In the genomic region with DNA sequence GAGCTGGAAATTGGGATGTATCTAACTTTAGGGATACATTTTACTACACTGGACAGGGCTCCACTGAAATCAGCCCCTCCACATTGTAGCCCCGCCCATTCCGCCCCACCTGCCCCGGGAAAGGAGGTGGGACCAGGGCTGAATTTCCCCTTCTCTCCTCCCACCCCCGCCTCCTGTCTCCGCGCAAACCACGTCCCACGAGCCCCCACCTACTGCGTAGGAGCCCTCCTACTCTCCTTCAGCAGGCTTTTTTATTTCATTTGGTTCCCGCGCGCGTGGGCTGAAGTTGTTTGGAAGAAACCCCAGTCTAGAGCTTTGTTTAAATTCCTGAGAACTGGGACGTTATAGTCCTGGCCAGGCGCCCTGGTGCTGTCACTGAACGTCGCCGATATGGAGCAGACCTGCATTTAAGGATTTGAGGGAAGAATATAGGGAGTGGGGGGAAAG, we compare ENCODE assay signal across 8 mouse cellular contexts. TPM values are rescaled to one million over a fixed set of nuclear protein-coding genes. Genes with fewer than 3 reads are reported as not detected.
DNase-seq lines count a peak whose midpoint lies in the region; ATAC-seq and TF ChIP-seq lines count a peak whose summit lies in the region.

No protein-coding gene starts in this region.

- H3K4me1 ChIP-seq in heart, adult 2 months (ENCODE audit: control insufficient read depth, insufficient read depth, low read length) = peaks cover 3% of the 10 kb centered on the region; the same call in 1 of the 2 replicates
- H3K4me1 ChIP-seq in forebrain, embryonic 13.5 days = peaks cover 20% of the 10 kb centered on the region
- no peaks in the 10 kb centered on the region for H3K4me1 ChIP-seq in intestine, postnatal 0 days (replicated peaks; ENCODE audit: control insufficient read depth, insufficient read depth, low read length)
- peaks cover 34% of the 10 kb centered on the region for H3K4me1 ChIP-seq in megakaryocyte, embryonic 14.5 days

- WGBS in heart, adult 2 months = 1% methylated on average over 18 of the region's 18 CpGs
- under 1% methylated on average over 18 of the region's 18 CpGs for WGBS in forebrain, embryonic 13.5 days
- WGBS in intestine, postnatal 0 days = under 1% methylated on average over 18 of the region's 18 CpGs

- no peak for TF ChIP-seq EP300 in heart, adult 2 months (IDR thresholded peaks at IDR 0.05; ENCODE audit: insufficient read depth, low read depth, low read length)

- no peaks in the 10 kb centered on the region for H3K79me2 ChIP-seq in heart, adult 2 months (replicated peaks; ENCODE audit: control insufficient read depth, insufficient read depth, low read length)

- no peak for DNase-seq in heart, adult 2 months
- no peak for DNase-seq in heart, postnatal 36 days
- peak; percentile 79 for DNase-seq in CD4-positive helper T cell, adult 2 months (ENCODE audit: low read depth, low spot score)
- peak; percentile 70 for DNase-seq in telencephalon, adult 2 months (ENCODE audit: low read depth, low spot score)
- DNase-seq in urinary bladder, postnatal 10 days (ENCODE audit: low spot score) = no peak

- H3K4me2 ChIP-seq in forebrain, embryonic 13.5 days = peak overlapping the region; percentile 64
- H3K4me2 ChIP-seq in intestine, postnatal 0 days (replicated peaks; ENCODE audit: low read depth) = peak overlapping the region; percentile 69

- no peaks in the 10 kb centered on the region for H3K36me3 ChIP-seq in heart, adult 2 months (ENCODE audit: control insufficient read depth, insufficient read depth, low read length)
- no peaks in the 10 kb centered on the region for H3K36me3 ChIP-seq in forebrain, embryonic 13.5 days (ENCODE audit: poor library complexity, severe bottlenecking)
- peaks cover 13% of the 10 kb centered on the region; the same call in 1 of the 2 replicates for H3K36me3 ChIP-seq in intestine, postnatal 0 days (ENCODE audit: control insufficient read depth, insufficient read depth)
- H3K36me3 ChIP-seq in megakaryocyte, embryonic 14.5 days (replicated peaks; ENCODE audit: low read length) = no peaks in the 10 kb centered on the region

- TF ChIP-seq CTCF in heart, adult 2 months (IDR thresholded peaks at IDR 0.05) = no peak
- no peak for TF ChIP-seq CTCF in intestine, postnatal 0 days (IDR thresholded peaks at IDR 0.05; ENCODE audit: low read depth)

- ATAC-seq in forebrain, embryonic 13.5 days = peak; percentile 42
- ATAC-seq in intestine, postnatal 0 days = peak; percentile 35

- no peak overlapping the region for H3K9ac ChIP-seq in heart, adult 2 months (ENCODE audit: low read depth, low read length)
- H3K9ac ChIP-seq in forebrain, embryonic 13.5 days = peak overlapping the region; percentile 40; the same call in 1 of the 2 replicates
- 0 out of 2 replicates have a peak overlapping the region, but pooled peaks have one; percentile 26 for H3K9ac ChIP-seq in intestine, postnatal 0 days (ENCODE audit: low read depth, low read length)

- intact Hi-C loops in heart, adult 2 months (cut with DNase I) = loop anchor here (1.0 to 5.0 kb wide), 4 partner anchors 71 to 152 kb away; partner anchors contain the start of gene Pdk2
- intact Hi-C loops in heart, postnatal 36 days (cut with DNase I) = loop anchor here (1.0 to 2.0 kb wide), 3 partner anchors 105 to 207 kb away; no protein-coding TSS in a partner anchor

- no peaks in the 10 kb centered on the region for H3K9me3 ChIP-seq in forebrain, embryonic 13.5 days (replicated peaks)
- H3K9me3 ChIP-seq in intestine, postnatal 0 days (ENCODE audit: control insufficient read depth) = no peaks in the 10 kb centered on the region
- H3K9me3 ChIP-seq in megakaryocyte, embryonic 14.5 days = no peaks in the 10 kb centered on the region

- no peak for TF ChIP-seq POLR2A in heart, adult 2 months (IDR thresholded peaks at IDR 0.05; ENCODE audit: insufficient read depth, low read depth, low read length)

- H3K27me3 ChIP-seq in heart, adult 2 months (ENCODE audit: control insufficient read depth, insufficient read depth, low read length) = no peaks in the 10 kb centered on the region
- H3K27me3 ChIP-seq in forebrain, embryonic 13.5 days = peaks cover 82% of the 10 kb centered on the region
- H3K27me3 ChIP-seq in intestine, postnatal 0 days (replicated peaks; ENCODE audit: control insufficient read depth, insufficient read depth, low read length) = peaks cover 38% of the 10 kb centered on the region
- H3K27me3 ChIP-seq in megakaryocyte, embryonic 14.5 days (replicated peaks) = peaks cover 87% of the 10 kb centered on the region

- H3K27ac ChIP-seq in heart, adult 2 months = no peak overlapping the region
- no peak overlapping the region for H3K27ac ChIP-seq in forebrain, embryonic 13.5 days
- peak overlapping the region; percentile 15; the same call in 1 of the 2 replicates for H3K27ac ChIP-seq in intestine, postnatal 0 days (ENCODE audit: low read depth, low read length)

- peak overlapping the region; percentile 41 for H3K4me3 ChIP-seq in heart, adult 2 months
- H3K4me3 ChIP-seq in forebrain, embryonic 13.5 days = peak overlapping the region; percentile 32
- H3K4me3 ChIP-seq in intestine, postnatal 0 days (ENCODE audit: low read depth, low read length) = peak overlapping the region; percentile 46
- peak overlapping the region; percentile 88 for H3K4me3 ChIP-seq in megakaryocyte, embryonic 14.5 days (replicated peaks)

RNA-seq across cellular contexts. Expression of gene Col1a1, which starts 1.3 kb away (rescaled TPM):
- total RNA-seq in heart, adult 2 months (2021) = 10 to 100 TPM; 51.1 to 82.4 TPM
- 48.7 and 67.7 TPM in 2 replicates for polyA plus RNA-seq in heart, adult 2 months (2012; rRNA removed)
- total RNA-seq in heart, postnatal 36 days (2021) = 100 to 1,000 TPM; 144 to 156 TPM
- 29.9 and 31.5 TPM in 2 replicates for polyA plus RNA-seq in forebrain, embryonic 13.5 days (2015; fragmentation: Nextera tagmentation; extraction: Ambion mirVana)
- 338 and 367 TPM in 2 replicates for polyA plus RNA-seq in intestine, postnatal 0 days (2015; fragmentation: Nextera tagmentation; extraction: Ambion mirVana)
- not detected in 2 replicates for polyA plus RNA-seq in megakaryocyte, embryonic 14.5 days (2012; ENCODE audit: insufficient read depth, low replicate concordance)

RNA-seq across cellular contexts. Expression of gene Hils1, which starts 30.0 kb away (rescaled TPM):
- total RNA-seq in heart, adult 2 months (2021) = not detected
- polyA plus RNA-seq in heart, adult 2 months (2012; rRNA removed) = 0.25 TPM in 1 of 2 replicates, not detected in the other
- total RNA-seq in heart, postnatal 36 days (2021) = not detected
- polyA plus RNA-seq in forebrain, embryonic 13.5 days (2015; fragmentation: Nextera tagmentation; extraction: Ambion mirVana) = not detected in 2 replicates
- polyA plus RNA-seq in intestine, postnatal 0 days (2015; fragmentation: Nextera tagmentation; extraction: Ambion mirVana) = not detected in 2 replicates
- polyA plus RNA-seq in megakaryocyte, embryonic 14.5 days (2012; ENCODE audit: insufficient read depth, low replicate concordance) = not detected in 2 replicates

RNA-seq across cellular contexts. Expression of gene Sgca, which starts 38.8 kb away (rescaled TPM):
- total RNA-seq in heart, adult 2 months (2021) = 100 to 1,000 TPM; 149 to 200 TPM
- polyA plus RNA-seq in heart, adult 2 months (2012; rRNA removed) = 1,109 and 1,504 TPM in 2 replicates
- total RNA-seq in heart, postnatal 36 days (2021) = 100 to 1,000 TPM; 185 to 189 TPM
- not detected in 2 replicates for polyA plus RNA-seq in forebrain, embryonic 13.5 days (2015; fragmentation: Nextera tagmentation; extraction: Ambion mirVana)
- 0.18 and 0.55 TPM in 2 replicates for polyA plus RNA-seq in intestine, postnatal 0 days (2015; fragmentation: Nextera tagmentation; extraction: Ambion mirVana)
- 0.51 TPM in 1 of 2 replicates, not detected in the other for polyA plus RNA-seq in megakaryocyte, embryonic 14.5 days (2012; ENCODE audit: insufficient read depth, low replicate concordance)

RNA-seq across cellular contexts. Expression of gene Ppp1r9b, which starts 53.5 kb away (rescaled TPM):
- 10 to 100 TPM; 49.3 to 52.0 TPM for total RNA-seq in heart, adult 2 months (2021)
- 22.3 and 23.8 TPM in 2 replicates for polyA plus RNA-seq in heart, adult 2 months (2012; rRNA removed)
- total RNA-seq in heart, postnatal 36 days (2021) = 10 to 100 TPM; 46.3 to 50.8 TPM
- polyA plus RNA-seq in forebrain, embryonic 13.5 days (2015; fragmentation: Nextera tagmentation; extraction: Ambion mirVana) = 15.8 and 16.3 TPM in 2 replicates
- 6.3 and 7.1 TPM in 2 replicates for polyA plus RNA-seq in intestine, postnatal 0 days (2015; fragmentation: Nextera tagmentation; extraction: Ambion mirVana)
- 211 and 280 TPM in 2 replicates for polyA plus RNA-seq in megakaryocyte, embryonic 14.5 days (2012; ENCODE audit: insufficient read depth, low replicate concordance)

Comparison
In these comparisons a context has a peak if more than half of its experiments do, and no peak if none do; other contexts are left out.
1. DNase-seq: peak in CD4-positive helper T cell, adult 2 months (single experiment) and telencephalon, adult 2 months (single experiment); none in heart, adult 2 months (0 of 2), heart, postnatal 36 days (0 of 2) and urinary bladder, postnatal 10 days (single experiment).
2. H3K4me3 ChIP-seq: peak in every context shown above with its lines; median percentile 88 in megakaryocyte, embryonic 14.5 days; 46 in intestine, postnatal 0 days; 41 in heart, adult 2 months; 32 in forebrain, embryonic 13.5 days.
3. RNA of gene Col1a1, which starts 1.3 kb away (polyA plus RNA-seq): 338 to 367 TPM in intestine, postnatal 0 days, 48.7 to 67.7 TPM in heart, adult 2 months and 29.9 to 31.5 TPM in forebrain, embryonic 13.5 days; not detected in megakaryocyte, embryonic 14.5 days; every median in the first group is over 10 times any median in the second.
4. RNA of gene Sgca, which starts 38.8 kb away (polyA plus RNA-seq): 1,109 to 1,504 TPM in heart, adult 2 months; 0.18 to 0.55 TPM in intestine, postnatal 0 days, 0.51 TPM in megakaryocyte, embryonic 14.5 days and not detected in forebrain, embryonic 13.5 days; every median in the first group is over 100 times any median in the second.